Mouse (Mus musculus): ENCODE measurements around the gene Vmn2r59. TPM values are rescaled to one million over a fixed set of nuclear protein-coding genes. Genes with fewer than 3 reads are reported as not detected.
"Not testable (repeated sequence)": the region's sequence is repeated elsewhere in the genome, so short reads cannot be mapped to it uniquely, and the experiment has no call there.

Vmn2r59 gene
- polyA plus RNA-seq (2014; fragmentation: Nextera tagmentation; extraction: Ambion mirVana), result not detected in 2 replicates

- no peaks in the 10 kb centered on the region for H3K36me3 ChIP-seq (ENCODE audit: control insufficient read depth, insufficient read depth, low read length)
- H3K9me3 ChIP-seq (ENCODE audit: control insufficient read depth, low read depth, low read length), result 0 out of 2 replicates have a peak, but pooled peaks cover 6% of the 10 kb centered on the region
- ATAC-seq (ENCODE audit: insufficient number of reproducible peaks, insufficient read depth, low FRiP score, low read depth), result no peak
- no peaks in the 10 kb centered on the region for H3K4me1 ChIP-seq (ENCODE audit: control insufficient read depth, insufficient read depth, low read length)
- no peak within 1 kb of the TSS for H3K4me3 ChIP-seq (ENCODE audit: low read depth, low read length)
- no peak within 1 kb of the TSS for H3K9ac ChIP-seq (replicated peaks; ENCODE audit: low read depth, low read length)
- no peak within 1 kb of the TSS for H3K4me2 ChIP-seq (replicated peaks; ENCODE audit: low read depth, low read length)
- no peak within 1 kb of the TSS for H3K27ac ChIP-seq (ENCODE audit: low read length)
- no peaks in the 10 kb centered on the region for H3K27me3 ChIP-seq (ENCODE audit: control insufficient read depth, insufficient read depth, low read length)
These were observed at the start of gene Vmn2r59 for GRCm38 (mm10) chr7:42058923-42059322. Vmn2r59 (minus strand) TSS chr7:42059023.

DNA sequence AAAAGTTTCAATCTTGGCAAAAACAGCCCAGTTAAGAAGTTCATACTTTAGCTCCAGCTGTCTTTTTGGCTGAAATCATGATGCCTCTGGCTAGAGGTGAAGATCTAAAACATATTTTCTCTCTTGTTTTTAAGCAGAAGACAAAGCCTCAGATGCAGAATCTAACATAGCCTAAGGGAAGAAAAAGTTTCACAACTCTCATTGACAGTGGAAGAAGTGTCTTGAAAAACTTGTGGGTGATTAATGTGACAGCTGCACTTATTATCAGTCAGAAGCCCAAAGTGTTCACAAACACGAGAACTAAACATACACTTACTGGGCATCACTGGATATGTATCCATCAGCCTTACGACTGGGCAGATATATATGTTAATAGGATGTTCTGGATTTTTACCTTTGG lies 48.6 kb upstream of the Vmn2r59 start, which contains the start of gene Vmn2r60:
TSS of gene Vmn2r60 (plus strand) at position 301 of the 400 bp plus-strand sequence.
- H3K4me2 ChIP-seq (replicated peaks; ENCODE audit: low read depth, low read length), result no peak within 1 kb of the TSS
- ATAC-seq (ENCODE audit: insufficient number of reproducible peaks, insufficient read depth, low FRiP score, low read depth), result no peak
- H3K27ac ChIP-seq (ENCODE audit: low read length), result no peak within 1 kb of the TSS

DNA sequence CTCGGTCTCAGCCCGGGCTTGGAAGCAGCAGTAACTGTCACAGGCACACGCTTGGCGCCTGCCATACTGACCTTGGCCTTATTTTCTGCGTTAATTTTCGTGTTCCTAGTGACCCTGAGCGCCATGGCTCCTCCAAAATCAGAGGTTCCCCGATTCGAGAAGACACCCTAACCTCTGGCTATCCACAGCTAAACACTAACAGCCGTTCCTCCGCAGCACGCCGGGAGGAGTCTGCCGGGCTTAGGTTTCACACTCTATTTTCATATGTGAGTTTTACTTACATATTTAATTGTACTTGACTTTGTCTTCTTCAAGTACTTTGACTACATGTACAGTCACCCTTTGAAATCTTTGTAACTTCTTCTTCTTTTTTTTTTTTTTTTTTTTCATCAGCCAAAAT lies 48.2 kb upstream of the Vmn2r59 start:
- not testable (repeated sequence) for H3K9ac ChIP-seq (replicated peaks; ENCODE audit: low read depth, low read length); H3K27ac ChIP-seq (ENCODE audit: low read length); H3K4me2 ChIP-seq (replicated peaks; ENCODE audit: low read depth, low read length); H3K4me1 ChIP-seq (ENCODE audit: control insufficient read depth, insufficient read depth, low read length); H3K36me3 ChIP-seq (ENCODE audit: control insufficient read depth, insufficient read depth, low read length); H3K4me3 ChIP-seq (ENCODE audit: low read depth, low read length); ATAC-seq (ENCODE audit: insufficient number of reproducible peaks, insufficient read depth, low FRiP score, low read depth); H3K9me3 ChIP-seq (ENCODE audit: control insufficient read depth, low read depth, low read length); H3K27me3 ChIP-seq (ENCODE audit: control insufficient read depth, insufficient read depth, low read length)
- 81% methylated on average over 11 of the region's 14 CpGs for WGBS

More for the DNA sequence above, 48.6 kb upstream of the Vmn2r59 start, which contains the start of gene Vmn2r60:
- no peaks in the 10 kb centered on the region for H3K36me3 ChIP-seq (ENCODE audit: control insufficient read depth, insufficient read depth, low read length)
- no peak within 1 kb of the TSS for H3K4me3 ChIP-seq (ENCODE audit: low read depth, low read length)
- H3K9me3 ChIP-seq (ENCODE audit: control insufficient read depth, low read depth, low read length), result no peaks in the 10 kb centered on the region; the same call in 1 of the 2 replicates
- 66% methylated on average over 2 of the region's 2 CpGs for WGBS
- H3K9ac ChIP-seq (replicated peaks; ENCODE audit: low read depth, low read length), result no peak within 1 kb of the TSS
- no peaks in the 10 kb centered on the region for H3K4me1 ChIP-seq (ENCODE audit: control insufficient read depth, insufficient read depth, low read length)
- H3K27me3 ChIP-seq (ENCODE audit: control insufficient read depth, insufficient read depth, low read length), result no peaks in the 10 kb centered on the region

Other genes starting within 250 kb of the Vmn2r59 start
- not detected in 2 replicates for gene Vmn2r58, start 186.3 kb downstream of the Vmn2r59 start, polyA plus RNA-seq (2014; fragmentation: Nextera tagmentation; extraction: Ambion mirVana)
- gene Vmn2r60, start 48.7 kb upstream of the Vmn2r59 start, polyA plus RNA-seq (2014; fragmentation: Nextera tagmentation; extraction: Ambion mirVana), result not detected in 2 replicates
- not detected in 2 replicates for gene Vmn2r61, start 201.0 kb upstream of the Vmn2r59 start, polyA plus RNA-seq (2014; fragmentation: Nextera tagmentation; extraction: Ambion mirVana)